Mouse (Mus musculus) bone marrow macrophage, adult 2 months (primary cell): ENCODE results near the gene Lrrc8c. TPM values are rescaled to one million over a fixed set of nuclear protein-coding genes. Genes with fewer than 3 reads are reported as not detected.
"Not testable (repeated sequence)": the region's sequence is repeated elsewhere in the genome, so short reads cannot be mapped to it uniquely, and the experiment has no call there.

ENCODE experiments used
- H3K27ac ChIP-seq: 2 replicates; pipeline ENCODE4 v1.5.1; 2012; ENCODE audit warnings: low read depth, low read length; ENCODE audit not compliant: insufficient read depth
- H3K4me1 ChIP-seq: 2 replicates; pipeline ENCODE4 v1.6.1; 2012; ENCODE audit warnings: low read length; ENCODE audit not compliant: control insufficient read depth, insufficient read depth
- H3K4me3 ChIP-seq: 2 replicates; pipeline ENCODE4 v1.5.1; 2012; ENCODE audit warnings: mild to moderate bottlenecking, low read length, moderate library complexity; ENCODE audit not compliant: insufficient read depth
- CTCF ChIP-seq: IDR thresholded peaks from 2 replicates; pipeline ENCODE4 v1.5.1; 2012; ENCODE audit warnings: low read depth, mild to moderate bottlenecking, low read length, moderate library complexity
- POLR2A ChIP-seq: IDR thresholded peaks from 2 replicates; pipeline ENCODE4 v1.6.1; 2012; ENCODE audit warnings: mild to moderate bottlenecking, low read depth, low read length, borderline replicate concordance
- polyA plus RNA-seq: library from polyadenylated mRNA; stranded (reverse); fragments of >200 nt; gene quantifications from 2 replicates; pipeline ENCODE4 v1.2.4, GENCODE M21; 2012; ENCODE audit not compliant: missing spikeins, insufficient read depth, insufficient read length

Gene Lrrc8c
- polyA plus RNA-seq, 1 experiment: 12.1 TPM

GRCm38 (mm10) chr5:105627093-105627492 lies 107.9 kb downstream of the Lrrc8c start:
- no peak overlapping the region for H3K27ac ChIP-seq
- H3K4me1 ChIP-seq: peaks cover 32% of the 10 kb centered on the region
- H3K4me3 ChIP-seq: no peak overlapping the region
- no peak for TF ChIP-seq POLR2A
- TF ChIP-seq CTCF: no peak

GRCm38 (mm10) chr5:105629955-105630354 lies 110.8 kb downstream of the Lrrc8c start:
- TF ChIP-seq POLR2A (no peak), CTCF (no peak)
- Histone ChIP-seq H3K27ac (no peak overlapping the region), H3K4me1 (peaks cover 17% of the 10 kb centered on the region), H3K4me3 (no peak overlapping the region)

GRCm38 (mm10) chr5:105632066-105632465 lies 112.9 kb downstream of the Lrrc8c start:
- Histone ChIP-seq H3K27ac (no peak overlapping the region), H3K4me3 (no peak overlapping the region), H3K4me1 (peaks cover 10% of the 10 kb centered on the region)
- TF ChIP-seq CTCF: no peak
- no peak for TF ChIP-seq POLR2A

- peaks cover 10% of the 10 kb centered on the region for H3K4me1 ChIP-seq
- no peak overlapping the region for H3K27ac ChIP-seq
- H3K4me3 ChIP-seq: no peak overlapping the region
- TF ChIP-seq CTCF (no peak), POLR2A (no peak)
Measured at GRCm38 (mm10) chr5:105635576-105635975, 116.4 kb downstream of the Lrrc8c start.

- TF ChIP-seq POLR2A: no peak
- no peak for TF ChIP-seq CTCF
- Histone ChIP-seq H3K27ac (no peak overlapping the region), H3K4me3 (no peak overlapping the region), H3K4me1 (peaks cover 12% of the 10 kb centered on the region)
Measured at GRCm38 (mm10) chr5:105636484-105637191, 117.5 kb downstream of the Lrrc8c start.

- H3K4me3 ChIP-seq, H3K27ac ChIP-seq: not testable (repeated sequence)
- peaks cover 22% of the 10 kb centered on the region for H3K4me1 ChIP-seq
Measured at GRCm38 (mm10) chr5:105638266-105638665, 119.1 kb downstream of the Lrrc8c start.

GRCm38 (mm10) chr5:105638916-105639315 lies 119.7 kb downstream of the Lrrc8c start:
- Histone ChIP-seq H3K4me1 (peaks cover 22% of the 10 kb centered on the region), H3K4me3 (no peak overlapping the region), H3K27ac (no peak overlapping the region)
- TF ChIP-seq POLR2A (no peak), CTCF (no peak)

- Histone ChIP-seq H3K27ac (no peak overlapping the region), H3K4me1 (peaks cover 22% of the 10 kb centered on the region), H3K4me3 (no peak overlapping the region)
- TF ChIP-seq CTCF (no peak), POLR2A (no peak)
Measured at GRCm38 (mm10) chr5:105639363-105639762, 120.2 kb downstream of the Lrrc8c start.

GRCm38 (mm10) chr5:105642517-105642916 lies 123.3 kb downstream of the Lrrc8c start:
- peaks cover 12% of the 10 kb centered on the region for H3K4me1 ChIP-seq
- no peak for TF ChIP-seq CTCF
- no peak for TF ChIP-seq POLR2A
- H3K27ac ChIP-seq: no peak overlapping the region
- H3K4me3 ChIP-seq: no peak overlapping the region

- H3K27ac ChIP-seq: no peak overlapping the region
- H3K4me3 ChIP-seq: no peak overlapping the region
- no peak for TF ChIP-seq POLR2A
- TF ChIP-seq CTCF: no peak
- H3K4me1 ChIP-seq: peaks cover 14% of the 10 kb centered on the region
Measured at GRCm38 (mm10) chr5:105643276-105643675, 124.1 kb downstream of the Lrrc8c start.
